Mouse (Mus musculus) bone marrow, adult 2 months (tissue): ENCODE results near the gene Gli2.

Source experiments
- CTCF ChIP-seq: fragments of 200-500 bp; IDR thresholded peaks from 2 replicates; pipeline ENCODE4 v1.5.1; 2011; ENCODE audit warnings: low read length, control low read depth; ENCODE audit not compliant: control insufficient read depth, insufficient read depth
- POLR2A ChIP-seq: fragments of 200-500 bp; IDR thresholded peaks from 2 replicates; pipeline ENCODE4 v1.6.1; 2011; ENCODE audit warnings: low read depth, mild to moderate bottlenecking, control low read depth, low read length, borderline replicate concordance; ENCODE audit not compliant: control insufficient read depth

DNA sequence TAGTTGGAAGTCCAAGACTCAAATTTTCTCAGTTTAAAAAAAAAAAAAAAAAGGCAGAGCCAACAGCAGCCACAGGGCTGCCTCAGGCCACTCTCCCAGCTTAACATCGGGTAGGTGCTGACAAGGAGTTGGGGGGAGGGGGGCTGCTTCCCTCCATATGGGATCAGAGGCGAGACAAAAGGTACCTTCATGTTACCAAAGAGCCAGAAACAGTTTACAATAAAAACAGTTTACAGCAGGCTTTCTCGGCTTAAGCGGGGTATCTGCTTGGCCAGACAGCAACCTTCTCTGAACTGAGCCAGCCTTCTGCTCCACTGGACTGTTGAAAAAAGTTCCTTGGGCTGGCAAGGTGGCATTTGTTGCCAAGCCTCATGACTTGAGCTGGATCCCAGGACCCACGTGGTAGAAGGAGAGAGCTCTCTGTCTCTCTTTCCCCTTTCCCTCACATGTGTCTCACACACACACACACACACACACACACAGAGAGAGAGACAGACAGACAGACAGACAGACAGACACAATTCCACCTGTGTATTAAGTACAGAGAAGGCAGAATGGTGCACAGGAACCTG lies 113.1 kb downstream of the Gli2 start:
- TF ChIP-seq CTCF (no peak), POLR2A (no peak)
